Mouse (Mus musculus): Measurements from ENCODE around the gene Bcl6. TPM values are rescaled to one million over a fixed set of nuclear protein-coding genes. Genes with fewer than 3 reads are reported as not detected.

Bcl6 gene
- polyA plus RNA-seq, 1 experiment = 16.2 TPM

- no peaks in the 10 kb centered on the region for H3K4me1 ChIP-seq (ENCODE audit: control insufficient read depth, insufficient read depth, low read length)
- H3K4me3 ChIP-seq (ENCODE audit: insufficient read depth, low read length) = no peak overlapping the region
- H3K27ac ChIP-seq (ENCODE audit: insufficient read depth, low read length) = no peak overlapping the region
- TF ChIP-seq POLR2A (IDR thresholded peaks at IDR 0.05; ENCODE audit: extremely low read depth, insufficient read depth, low read length) (no peak), CTCF (IDR thresholded peaks at IDR 0.05; ENCODE audit: extremely low read depth, insufficient read depth, low read length) (no peak)
Measured at GRCm38 (mm10) chr16:23952101-23952727, 36.4 kb downstream of the Bcl6 start.

- Histone ChIP-seq H3K27ac (ENCODE audit: insufficient read depth, low read length) (no peak overlapping the region), H3K4me1 (ENCODE audit: control insufficient read depth, insufficient read depth, low read length) (no peaks in the 10 kb centered on the region), H3K4me3 (ENCODE audit: insufficient read depth, low read length) (no peak overlapping the region)
- TF ChIP-seq CTCF (IDR thresholded peaks at IDR 0.05; ENCODE audit: extremely low read depth, insufficient read depth, low read length) = no peak
- no peak for TF ChIP-seq POLR2A (IDR thresholded peaks at IDR 0.05; ENCODE audit: extremely low read depth, insufficient read depth, low read length)
Measured at GRCm38 (mm10) chr16:23947654-23948053, 41.0 kb downstream of the Bcl6 start.

DNA sequence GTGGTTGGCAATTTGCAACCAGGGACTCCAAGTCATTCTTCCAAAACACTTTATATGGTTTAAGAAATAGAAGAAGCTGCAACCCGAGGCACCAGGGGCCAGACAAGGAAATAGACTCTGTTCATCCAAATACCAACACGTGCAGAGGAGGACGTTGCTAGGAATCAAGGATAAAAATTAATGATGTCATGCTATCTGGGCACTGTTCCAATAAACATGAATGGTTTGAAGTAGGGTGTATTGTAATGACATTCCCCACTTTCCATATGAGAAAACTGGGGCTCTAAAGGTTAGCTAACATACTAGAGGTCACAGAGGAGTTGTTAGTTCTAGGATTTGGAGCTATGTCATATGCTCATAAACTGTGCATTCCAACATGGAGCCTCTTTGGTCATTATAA, 43.9 kb downstream of the Bcl6 start:
- Histone ChIP-seq H3K4me1 (ENCODE audit: control insufficient read depth, insufficient read depth, low read length) (no peaks in the 10 kb centered on the region), H3K4me3 (ENCODE audit: insufficient read depth, low read length) (no peak overlapping the region), H3K27ac (ENCODE audit: insufficient read depth, low read length) (no peak overlapping the region)
- no peak for TF ChIP-seq POLR2A (IDR thresholded peaks at IDR 0.05; ENCODE audit: extremely low read depth, insufficient read depth, low read length)
- no peak for TF ChIP-seq CTCF (IDR thresholded peaks at IDR 0.05; ENCODE audit: extremely low read depth, insufficient read depth, low read length)

- Histone ChIP-seq H3K4me3 (ENCODE audit: insufficient read depth, low read length) (no peak overlapping the region), H3K4me1 (ENCODE audit: control insufficient read depth, insufficient read depth, low read length) (no peaks in the 10 kb centered on the region; the same call in 1 of the 2 replicates), H3K27ac (ENCODE audit: insufficient read depth, low read length) (no peak overlapping the region)
- TF ChIP-seq CTCF (IDR thresholded peaks at IDR 0.05; ENCODE audit: extremely low read depth, insufficient read depth, low read length) = no peak
Measured at GRCm38 (mm10) chr16:23934397-23934796, 54.3 kb downstream of the Bcl6 start.

DNA sequence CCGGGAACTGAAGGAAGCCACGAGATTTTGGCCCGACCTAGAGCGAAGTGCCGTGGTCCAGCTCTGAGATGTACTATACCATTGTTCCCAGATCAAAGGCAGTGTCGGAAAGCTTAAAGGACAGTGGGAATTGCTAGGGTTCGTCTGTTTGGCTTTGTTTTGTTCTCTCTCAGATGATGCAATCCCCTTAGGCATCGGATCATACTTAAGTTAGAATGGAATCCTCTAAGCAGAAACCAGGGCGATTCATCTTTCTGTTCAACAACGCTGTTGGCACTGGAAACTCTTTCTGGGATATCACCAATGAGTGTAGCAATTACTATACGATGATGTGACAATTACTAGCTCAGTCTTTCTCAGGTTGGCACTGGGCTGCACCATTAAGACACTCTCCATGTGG, 56.4 kb downstream of the Bcl6 start, which contains the start of gene Rtp2:
Gene Rtp2, minus strand, starts transcription at position 101 of the 400 bp plus-strand sequence.
- H3K4me1 ChIP-seq (ENCODE audit: control insufficient read depth, insufficient read depth, low read length) = no peaks in the 10 kb centered on the region; the same call in 1 of the 2 replicates
- no peak within 1 kb of the TSS for H3K4me3 ChIP-seq (ENCODE audit: insufficient read depth, low read length)
- H3K27ac ChIP-seq (ENCODE audit: insufficient read depth, low read length) = no peak within 1 kb of the TSS
- TF ChIP-seq POLR2A (IDR thresholded peaks at IDR 0.05; ENCODE audit: extremely low read depth, insufficient read depth, low read length) = no peak
- no peak for TF ChIP-seq CTCF (IDR thresholded peaks at IDR 0.05; ENCODE audit: extremely low read depth, insufficient read depth, low read length)

GRCm38 (mm10) chr16:23931275-23931674, 57.4 kb downstream of the Bcl6 start:
- Histone ChIP-seq H3K27ac (ENCODE audit: insufficient read depth, low read length) (no peak overlapping the region), H3K4me3 (ENCODE audit: insufficient read depth, low read length) (no peak overlapping the region), H3K4me1 (ENCODE audit: control insufficient read depth, insufficient read depth, low read length) (no peaks in the 10 kb centered on the region; the same call in 1 of the 2 replicates)
- TF ChIP-seq CTCF (IDR thresholded peaks at IDR 0.05; ENCODE audit: extremely low read depth, insufficient read depth, low read length) (no peak), POLR2A (IDR thresholded peaks at IDR 0.05; ENCODE audit: extremely low read depth, insufficient read depth, low read length) (no peak)

- no peak overlapping the region for H3K27ac ChIP-seq (ENCODE audit: insufficient read depth, low read length)
- no peaks in the 10 kb centered on the region; the same call in 1 of the 2 replicates for H3K4me1 ChIP-seq (ENCODE audit: control insufficient read depth, insufficient read depth, low read length)
- H3K4me3 ChIP-seq (ENCODE audit: insufficient read depth, low read length) = no peak overlapping the region
- TF ChIP-seq POLR2A (IDR thresholded peaks at IDR 0.05; ENCODE audit: extremely low read depth, insufficient read depth, low read length) (no peak), CTCF (IDR thresholded peaks at IDR 0.05; ENCODE audit: extremely low read depth, insufficient read depth, low read length) (no peak)
Measured at GRCm38 (mm10) chr16:23930426-23931073, 58.1 kb downstream of the Bcl6 start.

GRCm38 (mm10) chr16:23927301-23928114, 61.1 kb downstream of the Bcl6 start:
- H3K27ac ChIP-seq (ENCODE audit: insufficient read depth, low read length) = no peak overlapping the region
- H3K4me1 ChIP-seq (ENCODE audit: control insufficient read depth, insufficient read depth, low read length) = no peaks in the 10 kb centered on the region; the same call in 1 of the 2 replicates
- no peak overlapping the region for H3K4me3 ChIP-seq (ENCODE audit: insufficient read depth, low read length)
- TF ChIP-seq POLR2A (IDR thresholded peaks at IDR 0.05; ENCODE audit: extremely low read depth, insufficient read depth, low read length) (no peak), CTCF (IDR thresholded peaks at IDR 0.05; ENCODE audit: extremely low read depth, insufficient read depth, low read length) (no peak)

DNA sequence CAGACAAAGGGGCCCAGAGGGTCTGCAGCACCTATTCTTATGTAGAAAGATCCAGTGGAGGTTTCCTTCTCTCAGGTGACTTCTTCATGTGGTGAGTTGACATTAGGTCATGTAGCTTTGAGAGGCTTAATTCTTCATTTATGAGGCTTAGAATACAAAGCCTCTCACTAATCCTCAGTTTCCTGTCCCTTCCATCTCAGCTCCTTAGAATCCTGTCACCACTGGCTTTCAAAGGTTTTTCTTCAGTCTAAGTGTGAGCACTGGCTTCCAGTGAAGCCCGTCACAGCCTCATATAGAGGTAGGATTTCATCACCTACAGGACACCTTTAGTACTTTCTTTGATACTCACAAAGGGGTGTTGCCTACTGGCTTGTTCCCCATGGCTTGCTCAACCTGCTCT, 65.7 kb downstream of the Bcl6 start:
- TF ChIP-seq POLR2A (IDR thresholded peaks at IDR 0.05; ENCODE audit: extremely low read depth, insufficient read depth, low read length) (no peak), CTCF (IDR thresholded peaks at IDR 0.05; ENCODE audit: extremely low read depth, insufficient read depth, low read length) (no peak)
- no peaks in the 10 kb centered on the region for H3K4me1 ChIP-seq (ENCODE audit: control insufficient read depth, insufficient read depth, low read length)
- no peak overlapping the region for H3K4me3 ChIP-seq (ENCODE audit: insufficient read depth, low read length)
- no peak overlapping the region for H3K27ac ChIP-seq (ENCODE audit: insufficient read depth, low read length)

Measured in cortical plate, adult 2 months (tissue).